Mouse (Mus musculus): ENCODE measurements around the gene Slc8b1. TPM values are rescaled to one million over a fixed set of nuclear protein-coding genes. Genes with fewer than 3 reads are reported as not detected.
A peak's percentile ranks its signal among the peaks of the same experiment; 100 is the strongest.
"Not testable (repeated sequence)": the region's sequence is repeated elsewhere in the genome, so short reads cannot be mapped to it uniquely, and the experiment has no call there.

The Slc8b1 gene
- polyA plus RNA-seq, 1 experiment: 23.0 TPM

DNA sequence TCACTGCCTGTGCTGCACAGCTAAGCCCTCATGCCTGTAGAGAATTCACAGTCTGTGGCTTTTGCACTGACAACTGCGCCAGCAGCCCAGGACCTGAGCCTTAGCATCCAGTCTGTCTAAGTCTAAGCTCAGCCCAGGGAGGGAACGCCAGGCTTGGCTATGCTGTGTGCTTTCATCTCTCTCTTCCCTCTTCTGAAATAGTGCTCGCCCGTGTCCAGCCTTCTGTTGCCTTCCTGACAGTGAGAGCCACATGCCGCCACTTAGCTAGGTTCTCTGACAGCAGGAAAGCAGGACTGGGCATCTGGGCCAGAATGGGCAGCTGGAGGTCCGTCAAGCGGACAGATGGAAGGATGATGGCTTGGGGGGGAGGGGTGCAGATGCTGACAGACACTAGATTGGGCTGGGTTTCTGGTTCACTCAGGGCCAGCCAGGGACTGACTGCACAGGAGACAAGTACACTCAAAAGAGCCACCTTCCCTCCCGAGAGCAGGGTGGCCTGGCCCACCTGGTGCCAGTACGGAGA, 17.0 kb upstream of the Slc8b1 start:
- Histone ChIP-seq H3K4me1 (ENCODE audit: control insufficient read depth, insufficient read depth, low read length) (0 out of 2 replicates have a peak, but pooled peaks cover 5% of the 10 kb centered on the region), H3K27me3 (replicated peaks; ENCODE audit: control insufficient read depth, insufficient read depth, low read length) (no peaks in the 10 kb centered on the region)

DNA sequence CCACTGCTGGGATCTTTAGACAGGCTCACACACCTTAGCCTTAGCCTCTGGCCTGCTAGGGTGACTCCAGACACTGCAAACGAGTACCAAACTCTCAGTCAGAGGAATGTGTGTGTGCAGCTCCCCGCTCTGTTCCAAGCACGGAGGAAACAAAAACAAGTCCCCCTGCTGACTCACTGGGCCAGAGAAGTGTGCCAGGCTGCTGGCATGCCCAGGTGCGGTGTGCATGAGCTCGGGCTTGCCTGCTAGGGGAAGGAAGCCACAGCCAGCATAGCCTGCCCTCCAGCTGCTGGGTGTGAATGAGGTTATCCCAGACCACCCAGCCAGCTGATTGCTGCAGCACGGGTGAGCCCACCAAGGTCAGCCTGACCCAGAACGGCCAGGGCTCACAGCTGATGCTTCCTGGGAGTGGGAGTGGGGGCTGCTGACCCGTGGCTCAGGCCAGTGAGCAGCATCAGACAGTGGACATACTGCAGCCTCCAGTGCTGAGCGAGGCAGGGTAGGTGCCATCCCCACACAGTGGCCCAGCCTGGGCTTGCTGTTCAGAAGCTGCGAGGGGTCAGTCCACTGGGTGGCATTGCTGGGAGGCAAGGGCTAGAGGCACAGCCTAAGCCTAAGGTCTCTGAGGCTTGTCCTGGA, 15.8 kb upstream of the Slc8b1 start:
- 60% methylated on average over 10 of the region's 10 CpGs for WGBS
- DNase-seq: peak; percentile 37
- TF ChIP-seq POLR2A (IDR thresholded peaks at IDR 0.05; ENCODE audit: low read depth, low read length) (no peak), CTCF (conservative IDR thresholded peaks at IDR 0.05; ENCODE audit: insufficient read depth, insufficient read length, low read depth, low read length) (no peak)
- H3K36me3 ChIP-seq (ENCODE audit: control insufficient read depth, insufficient read depth, low read length): no peaks in the 10 kb centered on the region
- H3K4me1 ChIP-seq (ENCODE audit: control insufficient read depth, insufficient read depth, low read length): 0 out of 2 replicates have a peak, but pooled peaks cover 5% of the 10 kb centered on the region
- H3K4me3 ChIP-seq (ENCODE audit: insufficient read depth, low read depth, low read length): no peak overlapping the region
- H3K27ac ChIP-seq (ENCODE audit: insufficient read depth, low read depth, low read length): peak overlapping the region; percentile 29; the same call in 1 of the 2 replicates
- H3K27me3 ChIP-seq (replicated peaks; ENCODE audit: control insufficient read depth, insufficient read depth, low read length): no peaks in the 10 kb centered on the region

More for the DNA sequence above, 17.0 kb upstream of the Slc8b1 start:
- Histone ChIP-seq H3K27ac (ENCODE audit: insufficient read depth, low read depth, low read length) (no peak overlapping the region), H3K4me3 (ENCODE audit: insufficient read depth, low read depth, low read length) (no peak overlapping the region), H3K36me3 (ENCODE audit: control insufficient read depth, insufficient read depth, low read length) (no peaks in the 10 kb centered on the region)
- TF ChIP-seq POLR2A (IDR thresholded peaks at IDR 0.05; ENCODE audit: low read depth, low read length): no peak
- TF ChIP-seq CTCF (conservative IDR thresholded peaks at IDR 0.05; ENCODE audit: insufficient read depth, insufficient read length, low read depth, low read length): no peak
- no peak for DNase-seq
- 90% methylated on average over 9 of the region's 9 CpGs for WGBS

DNA sequence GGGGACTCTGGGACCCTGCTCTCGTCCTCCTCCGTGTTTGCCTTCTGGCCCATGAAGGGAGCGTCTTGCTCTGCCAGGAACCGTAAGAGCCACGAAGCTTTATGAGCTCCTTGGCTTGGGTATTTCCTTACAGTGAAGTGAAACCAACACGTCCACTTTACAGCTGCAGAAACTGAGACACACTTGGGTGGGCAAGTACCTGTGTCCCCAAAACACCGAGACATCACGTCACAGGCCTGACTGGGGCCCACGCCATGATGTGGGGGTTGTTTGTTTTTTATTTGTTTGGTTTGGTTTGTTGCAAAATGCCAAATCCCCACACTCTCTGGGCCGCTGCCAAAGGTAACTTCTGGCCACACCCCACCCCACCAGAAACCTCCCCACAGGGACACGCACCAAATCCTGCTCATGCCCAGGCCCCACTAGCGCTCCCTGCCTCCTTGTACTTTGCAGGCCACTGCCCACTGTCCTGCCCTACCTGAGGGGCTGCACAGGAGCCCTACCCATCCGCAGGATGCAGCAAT, 15.2 kb upstream of the Slc8b1 start:
- Histone ChIP-seq H3K4me1 (ENCODE audit: control insufficient read depth, insufficient read depth, low read length) (0 out of 2 replicates have a peak, but pooled peaks cover 3% of the 10 kb centered on the region), H3K4me3 (ENCODE audit: insufficient read depth, low read depth, low read length) (no peak overlapping the region), H3K36me3 (ENCODE audit: control insufficient read depth, insufficient read depth, low read length) (no peaks in the 10 kb centered on the region), H3K27ac (ENCODE audit: insufficient read depth, low read depth, low read length) (0 out of 2 replicates have a peak overlapping the region, but pooled peaks have one; percentile 29), H3K27me3 (replicated peaks; ENCODE audit: control insufficient read depth, insufficient read depth, low read length) (no peaks in the 10 kb centered on the region)
- 81% methylated on average over 13 of the region's 13 CpGs for WGBS
- DNase-seq: no peak
- TF ChIP-seq CTCF (conservative IDR thresholded peaks at IDR 0.05; ENCODE audit: insufficient read depth, insufficient read length, low read depth, low read length) (no peak), POLR2A (IDR thresholded peaks at IDR 0.05; ENCODE audit: low read depth, low read length) (no peak)

DNA sequence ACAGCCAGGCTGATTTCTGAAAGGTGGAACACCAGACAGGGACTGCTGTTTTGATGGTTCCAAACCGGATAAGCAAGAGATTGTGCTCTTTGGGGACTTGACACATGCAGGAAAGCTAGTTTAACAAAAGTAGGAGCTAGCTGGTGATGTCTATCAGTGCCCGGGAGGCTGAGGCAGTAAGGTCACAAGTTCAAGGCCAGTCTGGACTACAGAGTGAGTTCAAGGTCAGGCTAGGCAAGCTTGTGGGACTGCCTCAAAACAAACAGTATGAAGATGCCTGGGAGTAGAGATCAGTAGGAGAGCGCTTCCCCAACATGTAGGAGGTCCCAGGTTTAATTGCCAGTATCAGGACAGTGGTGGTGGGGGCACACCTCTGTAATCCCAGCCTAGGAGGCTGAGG, 13.9 kb upstream of the Slc8b1 start:
- Histone ChIP-seq H3K4me1 (ENCODE audit: control insufficient read depth, insufficient read depth, low read length) (peaks cover 3% of the 10 kb centered on the region; the same call in 1 of the 2 replicates), H3K36me3 (ENCODE audit: control insufficient read depth, insufficient read depth, low read length) (no peaks in the 10 kb centered on the region), H3K27me3 (replicated peaks; ENCODE audit: control insufficient read depth, insufficient read depth, low read length) (no peaks in the 10 kb centered on the region), H3K4me3 (ENCODE audit: insufficient read depth, low read depth, low read length) (no peak overlapping the region), H3K27ac (ENCODE audit: insufficient read depth, low read depth, low read length) (no peak overlapping the region)
- 95% methylated on average over 3 of the region's 3 CpGs for WGBS
- no peak for DNase-seq
- TF ChIP-seq CTCF (conservative IDR thresholded peaks at IDR 0.05; ENCODE audit: insufficient read depth, insufficient read length, low read depth, low read length) (no peak), POLR2A (IDR thresholded peaks at IDR 0.05; ENCODE audit: low read depth, low read length) (no peak)

DNA sequence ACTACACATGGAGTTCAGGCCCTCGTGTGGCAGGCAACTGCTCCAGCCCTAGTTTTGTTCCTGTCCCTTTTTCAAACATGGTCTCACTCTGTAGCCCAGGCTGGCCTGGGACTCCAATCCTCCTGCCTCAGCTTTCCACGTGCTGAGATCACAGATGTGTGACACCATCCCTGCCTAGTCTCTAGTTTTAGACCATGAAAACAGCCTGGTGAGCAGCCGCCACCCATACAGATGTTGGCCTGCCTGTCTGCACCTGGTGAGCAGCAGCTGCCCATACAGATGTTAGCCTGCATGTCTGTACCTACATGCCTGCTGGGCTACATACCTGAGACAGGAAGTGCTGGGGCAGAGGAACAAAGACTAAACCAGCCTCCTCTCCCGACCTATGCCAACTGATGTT, 11.8 kb upstream of the Slc8b1 start:
- no peaks in the 10 kb centered on the region for H3K36me3 ChIP-seq (ENCODE audit: control insufficient read depth, insufficient read depth, low read length)
- DNase-seq: no peak
- peaks cover 10% of the 10 kb centered on the region for H3K4me1 ChIP-seq (ENCODE audit: control insufficient read depth, insufficient read depth, low read length)
- H3K27me3 ChIP-seq (replicated peaks; ENCODE audit: control insufficient read depth, insufficient read depth, low read length): no peaks in the 10 kb centered on the region
- WGBS: 89% methylated on average over 4 of the region's 4 CpGs
- TF ChIP-seq CTCF (conservative IDR thresholded peaks at IDR 0.05; ENCODE audit: insufficient read depth, insufficient read length, low read depth, low read length) (no peak), POLR2A (IDR thresholded peaks at IDR 0.05; ENCODE audit: low read depth, low read length) (no peak)
- no peak overlapping the region for H3K4me3 ChIP-seq (ENCODE audit: insufficient read depth, low read depth, low read length)
- H3K27ac ChIP-seq (ENCODE audit: insufficient read depth, low read depth, low read length): no peak overlapping the region

DNA sequence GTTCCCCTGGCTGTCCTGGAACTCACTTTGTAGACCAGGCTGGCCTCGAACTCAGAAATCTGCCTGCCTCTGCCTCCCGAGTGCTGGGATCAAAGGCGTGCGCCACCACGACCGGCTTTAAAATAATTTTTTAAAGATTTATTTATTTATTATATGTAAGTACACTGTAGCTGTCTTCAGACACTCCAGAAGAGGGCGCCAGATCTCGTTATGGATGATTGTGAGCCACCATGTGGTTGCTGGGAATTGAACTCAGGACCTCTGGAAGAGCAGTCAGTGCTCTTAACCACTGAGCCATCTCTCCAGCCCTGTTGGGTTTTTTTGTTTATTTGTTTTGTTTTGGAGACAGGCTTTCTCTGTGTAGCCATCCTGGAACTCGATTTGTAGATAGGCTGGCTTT, 10.4 kb upstream of the Slc8b1 start:
- not testable (repeated sequence) for H3K27me3 ChIP-seq (replicated peaks; ENCODE audit: control insufficient read depth, insufficient read depth, low read length); DNase-seq; H3K36me3 ChIP-seq (ENCODE audit: control insufficient read depth, insufficient read depth, low read length); H3K27ac ChIP-seq (ENCODE audit: insufficient read depth, low read depth, low read length); H3K4me3 ChIP-seq (ENCODE audit: insufficient read depth, low read depth, low read length)
- peaks cover 10% of the 10 kb centered on the region for H3K4me1 ChIP-seq (ENCODE audit: control insufficient read depth, insufficient read depth, low read length)
- 91% methylated on average over 9 of the region's 9 CpGs for WGBS

DNA sequence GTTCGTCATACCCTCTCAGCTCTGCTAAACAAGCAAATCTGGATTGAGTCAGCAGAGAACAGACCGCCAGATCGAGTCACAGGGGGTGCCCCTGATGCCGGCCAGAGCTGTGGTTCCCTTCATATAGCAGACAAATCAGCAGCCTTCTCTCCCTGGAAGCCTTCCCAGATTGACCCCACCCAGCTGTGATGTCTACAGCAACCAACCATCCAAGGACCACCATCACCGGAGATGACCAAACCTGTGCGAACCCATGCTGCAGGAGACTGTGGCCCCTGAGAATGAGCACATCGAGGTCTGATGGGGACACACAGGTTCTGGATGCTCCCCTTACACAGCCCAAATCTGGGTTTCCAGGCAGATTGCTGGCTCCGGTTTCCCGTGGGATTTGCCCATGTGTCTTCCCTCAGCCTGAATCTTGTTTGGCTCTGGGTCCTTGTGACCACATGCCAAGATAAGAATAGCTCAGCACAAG, 8.8 kb upstream of the Slc8b1 start:
- Histone ChIP-seq H3K27ac (ENCODE audit: insufficient read depth, low read depth, low read length) (no peak overlapping the region), H3K27me3 (replicated peaks; ENCODE audit: control insufficient read depth, insufficient read depth, low read length) (no peaks in the 10 kb centered on the region), H3K4me1 (ENCODE audit: control insufficient read depth, insufficient read depth, low read length) (peaks cover 10% of the 10 kb centered on the region), H3K36me3 (ENCODE audit: control insufficient read depth, insufficient read depth, low read length) (no peaks in the 10 kb centered on the region), H3K4me3 (ENCODE audit: insufficient read depth, low read depth, low read length) (no peak overlapping the region)
- no peak for DNase-seq
- WGBS: 63% methylated on average over 9 of the region's 9 CpGs
- no peak for TF ChIP-seq POLR2A (IDR thresholded peaks at IDR 0.05; ENCODE audit: low read depth, low read length)
- TF ChIP-seq CTCF (conservative IDR thresholded peaks at IDR 0.05; ENCODE audit: insufficient read depth, insufficient read length, low read depth, low read length): no peak

Data from kidney, adult 2 months (tissue).